Mouse (Mus musculus) frontal cortex, postnatal 14 days (tissue): ENCODE data around the gene Wdr90.
A peak's percentile ranks its signal among the peaks of the same experiment; 100 is the strongest.

Source experiments
- DNase-seq, 2 experiments: peaks; one replicate each; pipeline ENCODE4 v3.0.0; 2022; ENCODE audit warnings: low spot score in 2 of 2

The Wdr90 gene

DNA sequence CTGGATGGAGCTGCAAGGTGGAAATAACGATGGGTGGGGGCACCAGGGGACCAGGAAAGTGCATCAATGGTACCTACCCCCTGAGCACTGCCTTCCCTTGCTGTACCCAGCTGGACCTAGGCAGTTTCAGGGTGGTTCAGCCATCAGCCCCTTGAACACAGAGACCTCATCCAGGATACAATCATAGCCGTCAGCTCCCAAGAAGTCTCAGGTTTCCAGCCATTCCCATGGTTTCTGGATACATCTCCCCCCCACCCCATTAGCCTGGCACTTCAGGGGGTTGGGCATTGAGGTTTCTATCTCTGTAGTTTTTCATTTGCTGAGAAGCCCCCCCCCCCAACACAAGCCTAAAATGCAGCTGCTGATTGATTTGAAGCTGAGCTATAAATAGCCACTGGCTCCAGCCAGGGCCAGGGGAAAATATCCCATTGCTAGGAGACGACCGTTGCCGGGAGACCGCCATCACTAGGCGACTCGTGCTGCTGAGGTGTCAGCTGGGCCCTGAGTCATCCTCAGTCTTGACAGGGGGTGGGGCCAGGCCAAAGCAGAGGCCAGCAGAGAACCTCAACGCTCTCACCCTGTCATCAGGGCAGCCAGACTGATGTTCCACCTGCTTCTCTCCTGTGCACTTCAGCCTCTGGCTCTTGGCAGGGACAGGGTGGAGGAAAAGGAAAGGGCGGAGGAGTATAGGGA, 58.3 kb downstream of the Wdr90 start:
- peak; percentile 74 to 88 for DNase-seq

DNA sequence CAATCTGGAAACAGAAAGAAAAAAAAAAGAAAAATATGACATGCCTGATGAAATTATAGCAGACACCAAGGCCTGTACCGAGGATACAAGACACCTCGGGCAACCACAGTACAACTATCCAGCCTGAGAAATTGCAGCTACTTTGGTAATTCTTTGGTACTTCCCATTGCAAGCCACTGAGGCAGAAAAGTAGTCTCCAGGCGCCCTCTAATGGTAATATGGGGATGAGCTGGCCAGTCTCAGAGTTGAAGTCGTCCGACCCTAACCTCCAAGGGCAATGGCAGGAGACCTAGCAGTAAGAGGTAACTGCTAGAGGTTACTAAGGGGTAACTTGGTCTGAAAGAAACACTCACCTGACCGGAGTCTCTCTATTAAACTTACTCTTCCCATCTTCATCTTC, 60.3 kb downstream of the Wdr90 start:
- DNase-seq, result peak in 1 of 2 experiments; percentile 61

DNA sequence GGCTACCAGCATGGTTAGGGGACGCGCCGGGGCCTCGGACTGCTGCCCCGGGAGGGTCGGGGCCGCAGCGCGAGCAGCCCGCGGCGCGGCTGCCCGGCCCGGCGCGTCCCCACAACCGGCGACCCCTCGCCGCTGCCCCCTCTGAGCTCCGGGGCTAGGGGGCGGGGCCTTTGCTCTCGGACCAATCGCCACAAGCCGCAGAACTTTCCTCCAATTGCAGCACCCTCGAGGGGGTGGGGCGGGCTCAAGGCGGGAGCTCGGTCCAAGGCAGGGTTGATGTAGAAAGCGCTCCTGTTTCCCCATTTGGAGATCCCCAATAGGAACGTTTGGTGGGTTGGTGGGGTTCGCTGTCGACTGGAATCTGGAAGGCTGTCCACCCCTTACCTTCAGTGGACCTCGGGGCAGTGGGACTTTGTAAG, 64.3 kb downstream of the Wdr90 start, which contains the start of gene Metrn:
Metrn (minus strand) TSS at position 186 of the 419 bp plus-strand sequence.
- DNase-seq, result peak in 1 of 2 experiments; percentile 75

DNA sequence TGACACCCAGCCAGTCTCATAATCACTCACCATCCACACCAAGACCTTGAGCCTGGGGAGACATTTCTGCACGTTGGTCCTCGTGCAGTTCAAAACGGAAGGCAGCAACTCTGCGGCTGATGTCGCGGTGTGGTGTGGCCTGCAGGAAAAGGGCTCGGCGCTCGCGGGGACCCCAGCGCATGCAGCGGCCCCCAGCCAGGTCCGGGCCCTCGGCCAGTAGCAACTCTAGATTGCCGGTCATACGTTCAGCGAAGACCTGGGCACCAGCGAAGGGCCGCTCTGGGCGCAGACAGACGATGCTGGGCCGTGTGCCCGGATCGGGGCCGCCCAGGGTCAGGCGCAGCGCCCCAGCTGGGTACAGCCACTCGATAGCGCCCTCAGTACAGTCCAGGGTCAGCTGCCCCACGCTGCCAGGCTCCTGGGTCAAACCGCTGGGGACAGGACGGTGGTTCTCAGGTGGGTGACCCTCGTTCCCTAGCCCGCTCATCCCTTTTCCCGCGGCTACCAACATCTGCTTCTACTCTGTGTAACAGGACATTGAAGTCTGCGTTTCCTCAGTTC, 65.0 kb downstream of the Wdr90 start:
- DNase-seq, result no peak

DNA sequence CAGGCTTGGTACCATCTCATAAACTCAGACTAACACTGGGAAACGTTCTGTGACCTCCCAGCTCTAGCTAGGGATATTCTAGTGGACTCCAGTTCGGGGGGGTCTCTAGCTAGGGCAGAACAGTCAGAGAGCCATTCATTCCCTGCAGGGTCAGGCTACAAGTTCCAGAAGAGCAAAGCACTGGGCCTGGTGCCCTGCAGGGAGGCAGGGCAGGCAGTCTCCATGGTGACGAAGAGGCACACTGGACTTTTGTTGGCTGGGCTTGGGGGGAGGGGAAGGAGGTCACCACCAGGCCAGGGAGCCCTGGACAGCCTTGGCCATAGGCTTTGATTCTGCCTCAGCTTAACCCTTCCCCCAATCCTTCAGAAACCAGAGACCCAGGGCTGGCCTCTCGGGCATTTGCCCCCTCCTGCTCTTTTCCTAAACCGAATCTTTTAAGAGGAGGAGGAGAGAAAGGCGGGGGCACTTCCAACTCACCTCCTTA, 65.7 kb downstream of the Wdr90 start, which contains the start of gene AC134908.4:
AC134908.4 (minus strand) TSS at position 51 of the 484 bp plus-strand sequence.
- no peak for DNase-seq

DNA sequence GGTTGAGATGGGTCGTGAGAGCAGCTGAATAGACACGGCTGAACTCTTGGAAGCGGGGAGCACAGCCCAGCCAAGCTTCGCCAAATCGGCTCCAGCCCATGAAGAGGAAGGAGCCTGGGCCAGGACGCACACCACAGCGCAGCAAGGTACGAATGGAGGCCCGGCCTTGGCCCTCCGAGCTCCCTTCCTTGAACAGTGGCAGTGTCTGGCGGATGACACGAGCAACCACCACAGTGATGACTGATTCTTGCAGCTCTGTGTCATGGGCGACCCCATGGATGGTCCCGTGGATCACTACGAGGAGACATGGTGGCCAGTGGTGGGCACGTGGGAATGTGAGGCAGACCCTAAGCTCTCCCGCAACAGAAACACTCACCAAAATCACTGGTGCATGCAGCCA, 66.3 kb downstream of the Wdr90 start:
- no peak for DNase-seq
